Mouse (Mus musculus): ENCODE data around the gene Mob3b.

DNA sequence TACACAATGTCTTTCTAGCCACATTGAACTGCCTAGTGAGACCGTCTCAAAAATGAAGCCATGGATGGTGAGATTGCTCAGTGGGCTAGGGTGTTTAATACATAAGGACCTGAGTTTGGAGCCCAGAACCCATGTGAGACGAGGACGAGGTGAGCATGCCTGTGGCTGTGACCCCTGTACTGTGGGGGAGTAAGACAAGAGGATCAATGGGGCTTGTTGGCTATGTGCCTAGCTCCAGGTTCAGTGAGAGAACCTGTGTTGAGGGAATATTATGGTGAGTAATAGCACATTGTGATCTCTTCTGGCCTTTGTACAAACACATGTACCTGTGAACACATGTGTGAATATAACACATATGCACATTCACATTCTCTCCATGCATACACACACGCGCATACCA, 116.4 kb downstream of the Mob3b start:
- no peak for TF ChIP-seq CTCF (conservative IDR thresholded peaks at IDR 0.05; ENCODE audit: low read length)
- no peak for TF ChIP-seq NANOG (IDR thresholded peaks at IDR 0.05; ENCODE audit: borderline replicate concordance, low read length)
- TF ChIP-seq POU5F1 (IDR thresholded peaks at IDR 0.05; ENCODE audit: borderline replicate concordance, low read length), result no peak
